Mouse (Mus musculus) MEL (cell line): ENCODE data around the gene Apoa2. TPM values are rescaled to one million over a fixed set of nuclear protein-coding genes. Genes with fewer than 3 reads are reported as not detected.

Source experiments
- DNase-seq: peaks from one replicate; pipeline ENCODE4 v3.0.0; 2011; ENCODE audit warnings: low read depth, low spot score
- H3K27ac ChIP-seq: 2 replicates; pipeline ENCODE4 v1.5.1; 2012; ENCODE audit warnings: low read depth, mild to moderate bottlenecking, control low read depth, low read length, moderate library complexity; ENCODE audit not compliant: control insufficient read depth
- H3K27me3 ChIP-seq, 2 experiments: fragments of 150-350 bp in 1 of 2; sonication (generic) in 1 of 2; 2 replicates each; pipeline ENCODE4 v1.6.1; 2012; ENCODE audit warnings: low read length in 2 of 2, mild to moderate bottlenecking in 2 of 2, improper control_type of control experiment in 1 of 2, moderate library complexity in 1 of 2; ENCODE audit not compliant: insufficient read depth in 2 of 2, control insufficient read depth in 1 of 2
- H3K36me3 ChIP-seq, 2 experiments: 2 replicates each; pipeline ENCODE4 v1.6.1; 2012 to 2014; ENCODE audit warnings: low read length in 2 of 2, improper control_type of control experiment in 1 of 2, inconsistent platforms in 1 of 2, mild to moderate bottlenecking in 1 of 2; ENCODE audit not compliant: insufficient read depth in 2 of 2, control insufficient read depth in 1 of 2
- H3K4me1 ChIP-seq, 2 experiments: fragments of 150-350 bp in 1 of 2; sonication (generic) in 1 of 2; 2 replicates each; pipeline ENCODE4 v1.6.1; 2012; ENCODE audit warnings: low read length in 2 of 2, improper control_type of control experiment in 1 of 2, mild to moderate bottlenecking in 1 of 2; ENCODE audit not compliant: insufficient read depth in 2 of 2, control insufficient read depth in 1 of 2
- H3K4me3 ChIP-seq, 2 experiments: fragments of 150-350 bp in 1 of 2; sonication (generic) in 1 of 2; 2 replicates each; pipeline ENCODE4 v1.5.1; 2012; ENCODE audit warnings: low read depth in 2 of 2, low read length in 2 of 2, mild to moderate bottlenecking in 2 of 2, moderate library complexity in 2 of 2, control low read depth in 1 of 2, improper control_type of control experiment in 1 of 2; ENCODE audit not compliant: control insufficient read depth in 1 of 2, insufficient read depth in 1 of 2
- H3K79me2 ChIP-seq: 2 replicates; pipeline ENCODE4 v1.6.1; 2012; ENCODE audit warnings: mild to moderate bottlenecking, low read length, moderate library complexity; ENCODE audit not compliant: control insufficient read depth, poor library complexity, insufficient read depth
- H3K9ac ChIP-seq: 2 replicates; pipeline ENCODE4 v1.6.1; 2012; ENCODE audit warnings: low read depth, mild to moderate bottlenecking, control low read depth, low read length, moderate library complexity; ENCODE audit not compliant: control insufficient read depth, poor library complexity, severe bottlenecking
- H3K9me3 ChIP-seq: fragments of 150-350 bp; sonication (generic); replicated peaks from 2 replicates; pipeline ENCODE4 v1.6.1; 2012; ENCODE audit warnings: mild to moderate bottlenecking, low read length, improper control_type of control experiment, moderate library complexity; ENCODE audit not compliant: insufficient read depth
- CHD1 ChIP-seq: IDR thresholded peaks from 2 replicates; pipeline ENCODE4 v1.6.1; 2012; ENCODE audit warnings: low read depth, mild to moderate bottlenecking, inconsistent platforms, low read length, improper control_type of control experiment
- CHD2 ChIP-seq: IDR thresholded peaks from 2 replicates; pipeline ENCODE4 v1.6.1; 2011; ENCODE audit warnings: low read length, improper control_type of control experiment
- E2F4 ChIP-seq: IDR thresholded peaks from 2 replicates; pipeline ENCODE4 v1.6.1; 2011; ENCODE audit warnings: low read depth, low read length, improper control_type of control experiment, borderline replicate concordance
- ELF1 ChIP-seq: IDR thresholded peaks from 2 replicates; pipeline ENCODE4 v1.6.1; 2014; ENCODE audit warnings: low read depth, mild to moderate bottlenecking, inconsistent platforms, low read length, improper control_type of control experiment, moderate library complexity
- GABPA ChIP-seq: IDR thresholded peaks from 2 replicates; pipeline ENCODE4 v1.6.1; 2012; ENCODE audit warnings: low read depth, mild to moderate bottlenecking, inconsistent platforms, low read length, improper control_type of control experiment, moderate library complexity
- GATA1 ChIP-seq: IDR thresholded peaks from 2 replicates; pipeline ENCODE4 v1.6.1; 2011; ENCODE audit warnings: low read depth, low read length, improper control_type of control experiment
- JUND ChIP-seq: IDR thresholded peaks from 2 replicates; pipeline ENCODE4 v1.6.1; 2011; ENCODE audit warnings: low read depth, mild to moderate bottlenecking, improper control_type of control experiment, low read length
- MAZ ChIP-seq: IDR thresholded peaks from 2 replicates; pipeline ENCODE4 v1.6.1; 2012; ENCODE audit warnings: low read depth, mild to moderate bottlenecking, inconsistent platforms, low read length, improper control_type of control experiment
- MEF2A ChIP-seq: IDR thresholded peaks from 2 replicates; pipeline ENCODE4 v1.6.1; 2014; ENCODE audit warnings: low read depth, mild to moderate bottlenecking, inconsistent platforms, low read length, improper control_type of control experiment; ENCODE audit not compliant: poor library complexity, insufficient replicate concordance, severe bottlenecking; ENCODE audit errors: extremely low read depth
- MYB ChIP-seq: IDR thresholded peaks from 2 replicates; pipeline ENCODE4 v1.6.1; 2011; ENCODE audit warnings: mild to moderate bottlenecking, low read depth, low read length, improper control_type of control experiment
- NELFE ChIP-seq: IDR thresholded peaks from 2 replicates; pipeline ENCODE4 v1.6.1; 2011; ENCODE audit warnings: low read depth, low read length, improper control_type of control experiment
- NRF1 ChIP-seq: IDR thresholded peaks from 2 replicates; pipeline ENCODE4 v1.6.1; 2014; ENCODE audit warnings: low read depth, mild to moderate bottlenecking, inconsistent platforms, low read length, improper control_type of control experiment, moderate library complexity; ENCODE audit not compliant: poor library complexity, insufficient read depth, severe bottlenecking
- POLR2A ChIP-seq, 2 experiments: IDR thresholded peaks; 2 replicates each; pipeline ENCODE4 v1.6.1; 2011 to 2012; ENCODE audit warnings: low read length in 2 of 2, mild to moderate bottlenecking in 2 of 2, control low read depth in 1 of 2, improper control_type of control experiment in 1 of 2, low read depth in 1 of 2, moderate library complexity in 1 of 2; ENCODE audit not compliant: control insufficient read depth in 1 of 2, insufficient read depth in 1 of 2, poor library complexity in 1 of 2
- RAD21 ChIP-seq: IDR thresholded peaks from 2 replicates; pipeline ENCODE4 v1.6.1; 2011; ENCODE audit warnings: mild to moderate bottlenecking, low read depth, low read length, improper control_type of control experiment
- SMC3 ChIP-seq: IDR thresholded peaks from 2 replicates; pipeline ENCODE4 v1.6.1; 2011; ENCODE audit warnings: low read depth, low read length, improper control_type of control experiment
- TBP ChIP-seq: IDR thresholded peaks from 2 replicates; pipeline ENCODE4 v1.8.0; 2011; ENCODE audit warnings: low read depth, low read length, improper control_type of control experiment
- UBTF ChIP-seq: IDR thresholded peaks from 2 replicates; pipeline ENCODE4 v1.6.1; 2012; ENCODE audit warnings: low read depth, mild to moderate bottlenecking, inconsistent platforms, low read length, improper control_type of control experiment, moderate library complexity, borderline replicate concordance; ENCODE audit not compliant: insufficient read depth
- USF1 ChIP-seq: IDR thresholded peaks from 2 replicates; pipeline ENCODE4 v1.6.1; 2014; ENCODE audit warnings: low read depth, mild to moderate bottlenecking, inconsistent platforms, low read length, improper control_type of control experiment, moderate library complexity
- ZKSCAN1 ChIP-seq: IDR thresholded peaks from 2 replicates; pipeline ENCODE4 v1.6.1; 2012; ENCODE audit warnings: low read depth, mild to moderate bottlenecking, inconsistent platforms, low read length, improper control_type of control experiment, moderate library complexity
- ZMIZ1 ChIP-seq: IDR thresholded peaks from 2 replicates; pipeline ENCODE4 v1.6.1; 2012; ENCODE audit warnings: low read depth, mild to moderate bottlenecking, inconsistent platforms, low read length, improper control_type of control experiment, moderate library complexity
- polyA plus RNA-seq, 2 experiments: library from polyadenylated mRNA; stranded (reverse) in 1 of 2; unstranded in 1 of 2; fragments of >175 nt in 1 of 2; fragments of >200 nt in 1 of 2; gene quantifications; 2 replicates each; pipeline versions ENCODE4 v1.2.1 to v1.2.4; 2012; ENCODE audit warnings: low replicate concordance in 2 of 2, low read depth in 1 of 2; ENCODE audit not compliant: insufficient read length in 2 of 2, insufficient read depth in 1 of 2, missing spikeins in 1 of 2
- total RNA-seq: library from RNA; depleted of rRNA; stranded (reverse); fragments of 300-350 nt; gene quantifications from 2 replicates; pipeline ENCODE4 v1.2.3, GENCODE M21; 2012

Apoa2 gene
- total and polyA plus RNA-seq, 3 experiments: 0.15 TPM; not detected in 2

DNA sequence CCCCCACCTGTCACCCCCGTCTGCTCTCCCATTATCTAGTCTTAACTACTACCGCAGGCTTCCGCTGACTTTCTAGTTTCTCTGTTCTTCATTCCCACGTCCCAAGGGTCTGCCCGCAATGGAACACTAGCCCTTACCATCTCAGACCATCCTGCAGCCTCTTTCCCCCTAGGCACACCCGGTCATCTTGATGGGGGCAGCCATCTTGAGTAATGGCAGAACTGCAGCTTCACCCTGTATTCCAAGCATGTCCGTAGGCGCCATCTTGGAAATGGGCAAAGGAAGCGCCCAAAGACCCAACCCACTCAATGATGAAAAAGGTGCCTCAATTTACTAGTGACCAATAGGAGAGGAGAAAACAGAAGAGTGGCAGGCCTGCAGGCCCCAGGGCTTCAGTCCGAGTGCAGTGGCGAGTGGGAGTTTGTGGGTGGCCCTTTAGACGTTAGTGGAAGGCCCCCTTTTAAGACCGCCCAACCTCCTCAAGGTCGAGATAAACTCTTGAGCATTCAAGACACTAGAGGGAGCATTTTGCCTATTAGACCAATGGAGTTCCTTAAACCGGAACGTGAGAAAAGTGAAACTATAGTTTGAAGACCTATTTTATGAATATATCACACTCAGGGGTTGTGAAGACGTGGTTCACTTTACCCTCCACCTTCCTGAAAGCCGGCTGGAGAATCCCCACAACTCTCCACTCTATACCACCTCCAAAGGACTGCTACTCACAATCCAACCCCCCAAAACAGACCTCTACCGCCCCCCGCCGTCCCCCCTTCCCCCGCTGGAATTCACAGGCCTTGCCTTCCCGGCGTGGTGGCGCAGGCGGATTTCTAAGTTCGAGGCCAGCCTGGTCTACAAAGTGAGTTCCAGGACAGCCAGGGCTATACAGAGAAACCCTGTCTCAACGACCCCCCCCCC is 2.4 kb upstream of the Apoa2 start, which contains the start of gene Tomm40l (continued):
- TF ChIP-seq MAZ: peak; percentile 72
- peak; percentile 72 for TF ChIP-seq TBP
- TF ChIP-seq USF1: 0 out of 2 replicates have a peak, but pooled peaks have one; percentile 11
- TF ChIP-seq ELF1: peak; percentile 70; the same call in 1 of the 2 replicates
- no peak for TF ChIP-seq JUND
- TF ChIP-seq NELFE: peak; percentile 55
- no peak for TF ChIP-seq MYB
- TF ChIP-seq ZMIZ1: peak; percentile 34
- TF ChIP-seq CHD1: peak; percentile 94
- TF ChIP-seq MEF2A: no peak
- TF ChIP-seq E2F4: no peak
- peak; percentile 70 for TF ChIP-seq SMC3
- TF ChIP-seq GABPA: no peak
- TF ChIP-seq NRF1: peak; percentile 65
- peak; percentile 75 to 80 for TF ChIP-seq POLR2A (IDR thresholded peaks at IDR 0.05; ENCODE audit: control insufficient read depth in 1 of 2, insufficient read depth in 1 of 2, low read depth in 1 of 2, low read length in 2 of 2, poor library complexity in 1 of 2)
- TF ChIP-seq UBTF: no peak
- TF ChIP-seq GATA1: peak; percentile 46
- peak; percentile 65 for TF ChIP-seq RAD21
- no peak for TF ChIP-seq ZKSCAN1
- TF ChIP-seq CHD2: peak; percentile 59; the same call in 1 of the 2 replicates
- TF ChIP-seq, all 39 proteins: peak for 26

GRCm38 (mm10) chr1:171223168-171223567 is 1.7 kb upstream of the Apoa2 start:
- peak; percentile 62 for DNase-seq
- Histone ChIP-seq H3K4me3 (peak overlapping the region; percentile 27 to 62), H3K27ac (peak overlapping the region; percentile 63), H3K27me3 (no peaks in the 10 kb centered on the region), H3K36me3 (peaks cover 0 to 3% of the 10 kb centered on the region in 2 experiments; a peak in 2 of 4 replicates), H3K9ac (peak overlapping the region; percentile 50), H3K9me3 (no peaks in the 10 kb centered on the region), H3K4me1 (peaks cover 0 to 8% of the 10 kb centered on the region in 2 experiments; a peak in 1 of 4 replicates), H3K79me2 (peaks cover 2% of the 10 kb centered on the region; the same call in 1 of the 2 replicates)
- TF ChIP-seq POLR2A (IDR thresholded peaks at IDR 0.05; ENCODE audit: control insufficient read depth in 1 of 2, insufficient read depth in 1 of 2, low read depth in 1 of 2, low read length in 2 of 2, poor library complexity in 1 of 2) (no peak), TBP (peak; percentile 64; the same call in 1 of the 2 replicates)
